Mouse (Mus musculus): ENCODE results near the gene Pxn. TPM values are rescaled to one million over a fixed set of nuclear protein-coding genes. Genes with fewer than 3 reads are reported as not detected.
"Not testable (repeated sequence)": the region's sequence is repeated elsewhere in the genome, so short reads cannot be mapped to it uniquely, and the experiment has no call there.

Gene Pxn
- polyA plus RNA-seq, 1 experiment from 2014 or later: 21.3 TPM

- WGBS: 46% methylated on average over 13 of the region's 13 CpGs
- H3K4me1 ChIP-seq: peaks cover 29% of the 10 kb centered on the region
- H3K27me3 ChIP-seq (replicated peaks): no peaks in the 10 kb centered on the region
These were observed 53.9 kb downstream of the Pxn start for GRCm38 (mm10) chr5:115560336-115560905.

GRCm38 (mm10) chr5:115563771-115564585, 57.5 kb downstream of the Pxn start:
- Histone ChIP-seq H3K36me3 (peaks cover 36% of the 10 kb centered on the region), H3K27me3 (replicated peaks) (no peaks in the 10 kb centered on the region), H3K27ac (replicated peaks) (peak overlapping the region; percentile 78; the same call in 1 of the 2 replicates), H3K9me3 (replicated peaks) (no peaks in the 10 kb centered on the region), H3K9ac (replicated peaks) (peak overlapping the region; percentile 78; the same call in 1 of the 2 replicates), H3K4me3 (replicated peaks) (peak overlapping the region; percentile 79), H3K4me2 (peak overlapping the region; percentile 75), H3K4me1 (peaks cover 58% of the 10 kb centered on the region)
- no peak for ATAC-seq (ENCODE audit: low FRiP score)
- WGBS: 39% methylated on average over 5 of the region's 5 CpGs

More at GRCm38 (mm10) chr5:115560336-115560905, 53.9 kb downstream of the Pxn start:
- peaks cover 36% of the 10 kb centered on the region for H3K36me3 ChIP-seq
- H3K4me2 ChIP-seq: peak overlapping the region; percentile 71
- peak overlapping the region; percentile 76 for H3K4me3 ChIP-seq (replicated peaks)
- H3K9ac ChIP-seq (replicated peaks): peak overlapping the region; percentile 94
- ATAC-seq (ENCODE audit: low FRiP score): no peak
- H3K27ac ChIP-seq (replicated peaks): no peak overlapping the region
- no peaks in the 10 kb centered on the region for H3K9me3 ChIP-seq (replicated peaks)

- Histone ChIP-seq H3K27ac (replicated peaks) (peak within 1 kb of the TSS; percentile 78), H3K9me3 (replicated peaks) (no peaks in the 10 kb centered on the region), H3K4me1 (peaks cover 65% of the 10 kb centered on the region), H3K27me3 (replicated peaks) (no peaks in the 10 kb centered on the region), H3K9ac (replicated peaks) (peak within 1 kb of the TSS; percentile 78), H3K4me2 (peak within 1 kb of the TSS; percentile 75), H3K4me3 (replicated peaks) (peak within 1 kb of the TSS; percentile 79), H3K36me3 (peaks cover 36% of the 10 kb centered on the region)
- 3% methylated on average over 55 of the region's 55 CpGs for WGBS
- ATAC-seq (ENCODE audit: low FRiP score): peak; percentile 92
These were observed 58.4 kb downstream of the Pxn start, which contains the start of gene Gcn1l1 for GRCm38 (mm10) chr5:115564737-115565393. TSS of gene Gcn1l1 (plus strand) at chr5:115565254.

GRCm38 (mm10) chr5:115565403-115565802, 58.9 kb downstream of the Pxn start:
- Histone ChIP-seq H3K9ac (replicated peaks) (peak overlapping the region; percentile 78), H3K27me3 (replicated peaks) (no peaks in the 10 kb centered on the region), H3K4me3 (replicated peaks) (peak overlapping the region; percentile 79), H3K27ac (replicated peaks) (peak overlapping the region; percentile 78), H3K4me1 (peaks cover 60% of the 10 kb centered on the region), H3K9me3 (replicated peaks) (no peaks in the 10 kb centered on the region), H3K36me3 (peaks cover 36% of the 10 kb centered on the region), H3K4me2 (peak overlapping the region; percentile 75)
- under 1% methylated on average over 39 of the region's 46 CpGs for WGBS
- peak; percentile 58 for ATAC-seq (ENCODE audit: low FRiP score)

GRCm38 (mm10) chr5:115568681-115569080, 62.2 kb downstream of the Pxn start:
- H3K4me3 ChIP-seq (replicated peaks): no peak overlapping the region
- H3K36me3 ChIP-seq: peaks cover 22% of the 10 kb centered on the region
- no peaks in the 10 kb centered on the region for H3K27me3 ChIP-seq (replicated peaks)
- no peak overlapping the region for H3K4me2 ChIP-seq
- no peaks in the 10 kb centered on the region for H3K9me3 ChIP-seq (replicated peaks)
- peaks cover 49% of the 10 kb centered on the region for H3K4me1 ChIP-seq
- no peak for ATAC-seq (ENCODE audit: low FRiP score)
- H3K9ac ChIP-seq (replicated peaks): no peak overlapping the region
- H3K27ac ChIP-seq (replicated peaks): no peak overlapping the region
- 29% methylated on average over 10 of the region's 10 CpGs for WGBS

GRCm38 (mm10) chr5:115569308-115569707, 62.8 kb downstream of the Pxn start:
- Histone ChIP-seq H3K27ac (replicated peaks) (no peak overlapping the region), H3K27me3 (replicated peaks) (no peaks in the 10 kb centered on the region), H3K9me3 (replicated peaks) (no peaks in the 10 kb centered on the region), H3K9ac (replicated peaks) (no peak overlapping the region), H3K4me2 (no peak overlapping the region), H3K4me1 (peaks cover 43% of the 10 kb centered on the region), H3K36me3 (peaks cover 23% of the 10 kb centered on the region), H3K4me3 (replicated peaks) (no peak overlapping the region)
- 79% methylated on average over 11 of the region's 11 CpGs for WGBS
- no peak for ATAC-seq (ENCODE audit: low FRiP score)

- no peak overlapping the region for H3K4me3 ChIP-seq (replicated peaks)
- H3K9me3 ChIP-seq (replicated peaks): no peaks in the 10 kb centered on the region
- peaks cover 27% of the 10 kb centered on the region for H3K36me3 ChIP-seq
- peaks cover 38% of the 10 kb centered on the region for H3K4me1 ChIP-seq
- H3K27me3 ChIP-seq (replicated peaks): no peaks in the 10 kb centered on the region
- no peak overlapping the region for H3K9ac ChIP-seq (replicated peaks)
- H3K27ac ChIP-seq (replicated peaks): no peak overlapping the region
- WGBS: 64% methylated on average over 4 of the region's 4 CpGs
- no peak for ATAC-seq (ENCODE audit: low FRiP score)
- H3K4me2 ChIP-seq: no peak overlapping the region
These were observed 63.2 kb downstream of the Pxn start for GRCm38 (mm10) chr5:115569721-115570120.

GRCm38 (mm10) chr5:115571086-115571485, 64.6 kb downstream of the Pxn start:
- WGBS: 98% methylated on average over 7 of the region's 7 CpGs
- no peak for ATAC-seq (ENCODE audit: low FRiP score)

GRCm38 (mm10) chr5:115572679-115573535, 66.4 kb downstream of the Pxn start:
- peaks cover 54% of the 10 kb centered on the region for H3K36me3 ChIP-seq
- ATAC-seq (ENCODE audit: low FRiP score): no peak

More at GRCm38 (mm10) chr5:115571086-115571485, 64.6 kb downstream of the Pxn start:
- H3K27ac ChIP-seq (replicated peaks): no peak overlapping the region
- H3K9me3 ChIP-seq (replicated peaks): no peaks in the 10 kb centered on the region
- no peak overlapping the region for H3K4me2 ChIP-seq
- no peaks in the 10 kb centered on the region for H3K27me3 ChIP-seq (replicated peaks)
- H3K9ac ChIP-seq (replicated peaks): no peak overlapping the region
- H3K4me3 ChIP-seq (replicated peaks): no peak overlapping the region
- H3K36me3 ChIP-seq: peaks cover 39% of the 10 kb centered on the region
- H3K4me1 ChIP-seq: peaks cover 30% of the 10 kb centered on the region

GRCm38 (mm10) chr5:115574992-115575391, 68.5 kb downstream of the Pxn start:
- H3K27me3 ChIP-seq (replicated peaks): no peaks in the 10 kb centered on the region
- no peaks in the 10 kb centered on the region for H3K9me3 ChIP-seq (replicated peaks)
- no peak overlapping the region for H3K4me3 ChIP-seq (replicated peaks)
- peaks cover 75% of the 10 kb centered on the region for H3K36me3 ChIP-seq
- H3K27ac ChIP-seq (replicated peaks): no peak overlapping the region
- 85% methylated on average over 8 of the region's 8 CpGs for WGBS
- no peak overlapping the region for H3K9ac ChIP-seq (replicated peaks)
- no peaks in the 10 kb centered on the region for H3K4me1 ChIP-seq
- H3K4me2 ChIP-seq: no peak overlapping the region
- no peak for ATAC-seq (ENCODE audit: low FRiP score)

More at GRCm38 (mm10) chr5:115572679-115573535, 66.4 kb downstream of the Pxn start:
- WGBS: 65% methylated on average over 17 of the region's 17 CpGs
- Histone ChIP-seq H3K4me2 (no peak overlapping the region), H3K9me3 (replicated peaks) (no peaks in the 10 kb centered on the region), H3K27ac (replicated peaks) (peak overlapping the region; percentile 0; the same call in 1 of the 2 replicates), H3K4me3 (replicated peaks) (no peak overlapping the region), H3K4me1 (peaks cover 15% of the 10 kb centered on the region), H3K9ac (replicated peaks) (no peak overlapping the region), H3K27me3 (replicated peaks) (no peaks in the 10 kb centered on the region)

- H3K4me3 ChIP-seq (replicated peaks); H3K9ac ChIP-seq (replicated peaks); H3K4me1 ChIP-seq; H3K27me3 ChIP-seq (replicated peaks); H3K4me2 ChIP-seq; ATAC-seq (ENCODE audit: low FRiP score); H3K27ac ChIP-seq (replicated peaks); H3K9me3 ChIP-seq (replicated peaks): not testable (repeated sequence)
- peaks cover 89% of the 10 kb centered on the region for H3K36me3 ChIP-seq
- WGBS: 96% methylated on average over 4 of the region's 4 CpGs
These were observed 71.2 kb downstream of the Pxn start for GRCm38 (mm10) chr5:115577686-115578085.
